Mouse (Mus musculus): ENCODE results near the gene Gprin2. TPM values are rescaled to one million over a fixed set of nuclear protein-coding genes. Genes with fewer than 3 reads are reported as not detected.

Gprin2 gene
- polyA plus RNA-seq (2012; fragmentation: generic; extraction: Trizol): under 0.01 TPM
- long read RNA-seq, experiment 1: 0 reads
- long read RNA-seq, experiment 2: 0 reads

DNA sequence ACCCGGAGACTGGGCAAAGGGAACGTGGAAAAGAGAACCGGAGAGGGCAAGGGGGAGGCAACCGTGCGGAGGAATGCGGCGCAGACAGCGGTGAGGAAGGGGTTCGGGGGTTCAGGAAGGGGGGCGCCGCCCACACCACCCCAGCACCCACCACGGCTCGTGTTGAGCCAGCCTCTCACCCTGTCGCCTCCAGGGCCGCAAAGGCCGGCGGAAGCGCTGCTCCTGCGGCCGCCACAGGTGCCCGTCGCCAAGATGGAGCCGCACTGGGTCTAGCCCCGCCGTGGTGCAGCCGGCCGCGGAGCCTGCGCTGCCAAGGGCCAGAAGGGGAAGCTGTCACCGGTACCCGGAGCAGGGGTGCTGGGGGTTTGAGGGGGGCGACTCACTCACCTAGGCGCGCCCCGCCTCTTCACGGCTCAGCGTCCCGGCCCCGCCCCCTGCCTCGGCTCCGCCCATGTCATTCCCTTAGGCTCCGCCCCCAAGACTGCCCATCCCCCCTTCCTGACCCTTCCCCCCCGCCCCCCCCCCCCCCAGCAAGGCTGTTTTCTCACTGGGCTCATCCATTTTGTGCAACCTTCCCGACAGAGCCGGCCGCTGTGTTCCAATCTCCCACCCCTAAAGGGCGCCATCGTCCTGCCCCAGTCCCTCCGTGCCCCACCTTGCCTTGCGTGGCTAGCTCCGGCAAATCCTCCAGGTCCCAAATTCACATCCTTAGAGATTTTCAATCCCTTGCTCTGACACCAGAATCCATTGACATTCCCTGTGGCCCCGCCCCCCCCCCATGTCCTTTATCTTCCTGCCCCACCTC is at the start of gene Gprin2:
Gene Gprin2 (minus strand): TSS at position 423 of the 805 bp plus-strand sequence.
- Histone ChIP-seq H3K36me3 (ENCODE audit: control insufficient read depth, insufficient read depth) (no peaks in the 10 kb centered on the region), H3K4me3 (ENCODE audit: insufficient read depth, poor library complexity, severe bottlenecking) (no peak within 1 kb of the TSS), H3K27me3 (ENCODE audit: control insufficient read depth, insufficient read depth, insufficient read length) (peaks cover 18% of the 10 kb centered on the region), H3ac (ENCODE audit: control insufficient read depth, insufficient read length, low read depth) (no peak within 1 kb of the TSS), H3K79me2 (ENCODE audit: control insufficient read depth, insufficient read depth) (no peaks in the 10 kb centered on the region), H3K79me3 (ENCODE audit: low read depth) (no peaks in the 10 kb centered on the region)
- TF ChIP-seq MYOD1 (IDR thresholded peaks at IDR 0.05; ENCODE audit: control insufficient read depth, insufficient read length, low read depth): no peak
- no peak for TF ChIP-seq MYOG (IDR thresholded peaks at IDR 0.05; ENCODE audit: control insufficient read depth, extremely low read depth, insufficient read length)
- no peak for TF ChIP-seq CEBPB (IDR thresholded peaks at IDR 0.05; ENCODE audit: low read depth)
- TF ChIP-seq FOSL1 (IDR thresholded peaks at IDR 0.05; ENCODE audit: insufficient read depth, low read length, poor library complexity, severe bottlenecking): no peak
- TF ChIP-seq MAX (IDR thresholded peaks at IDR 0.05): no peak
- no peak for TF ChIP-seq CTCF (IDR thresholded peaks at IDR 0.05; ENCODE audit: control insufficient read depth, insufficient read depth, insufficient read length)
- TF ChIP-seq USF1 (IDR thresholded peaks at IDR 0.05; ENCODE audit: low read depth): no peak

- no peak for TF ChIP-seq MYOG (IDR thresholded peaks at IDR 0.05; ENCODE audit: control insufficient read depth, extremely low read depth, insufficient read length)
- TF ChIP-seq FOSL1 (IDR thresholded peaks at IDR 0.05; ENCODE audit: insufficient read depth, low read length, poor library complexity, severe bottlenecking): no peak
- no peak for TF ChIP-seq CEBPB (IDR thresholded peaks at IDR 0.05; ENCODE audit: low read depth)
- no peak for TF ChIP-seq MAX (IDR thresholded peaks at IDR 0.05)
- no peak for TF ChIP-seq MYOD1 (IDR thresholded peaks at IDR 0.05; ENCODE audit: control insufficient read depth, insufficient read length, low read depth)
- TF ChIP-seq CTCF (IDR thresholded peaks at IDR 0.05; ENCODE audit: control insufficient read depth, insufficient read depth, insufficient read length): no peak
- no peak for TF ChIP-seq USF1 (IDR thresholded peaks at IDR 0.05; ENCODE audit: low read depth)
- peaks cover 13% of the 10 kb centered on the region for H3K36me3 ChIP-seq (ENCODE audit: control insufficient read depth, insufficient read depth)
- H3K4me3 ChIP-seq (ENCODE audit: insufficient read depth, poor library complexity, severe bottlenecking): no peak overlapping the region
- no peaks in the 10 kb centered on the region for H3K79me3 ChIP-seq (ENCODE audit: low read depth)
- no peak overlapping the region for H3ac ChIP-seq (ENCODE audit: control insufficient read depth, insufficient read length, low read depth)
- no peaks in the 10 kb centered on the region for H3K79me2 ChIP-seq (ENCODE audit: control insufficient read depth, insufficient read depth)
- no peaks in the 10 kb centered on the region for H3K27me3 ChIP-seq (ENCODE audit: control insufficient read depth, insufficient read depth, insufficient read length)
Observed at GRCm38 (mm10) chr14:34240676-34241075, 39.2 kb upstream of the Gprin2 start.

- Histone ChIP-seq H3K27me3 (ENCODE audit: control insufficient read depth, insufficient read depth, insufficient read length) (no peaks in the 10 kb centered on the region), H3K79me3 (ENCODE audit: low read depth) (no peaks in the 10 kb centered on the region), H3K79me2 (ENCODE audit: control insufficient read depth, insufficient read depth) (no peaks in the 10 kb centered on the region), H3K36me3 (ENCODE audit: control insufficient read depth, insufficient read depth) (peaks cover 13% of the 10 kb centered on the region), H3K4me3 (ENCODE audit: insufficient read depth, poor library complexity, severe bottlenecking) (no peak overlapping the region), H3ac (ENCODE audit: control insufficient read depth, insufficient read length, low read depth) (no peak overlapping the region)
- TF ChIP-seq MYOG (IDR thresholded peaks at IDR 0.05; ENCODE audit: control insufficient read depth, extremely low read depth, insufficient read length): no peak
- no peak for TF ChIP-seq FOSL1 (IDR thresholded peaks at IDR 0.05; ENCODE audit: insufficient read depth, low read length, poor library complexity, severe bottlenecking)
- TF ChIP-seq MYOD1 (IDR thresholded peaks at IDR 0.05; ENCODE audit: control insufficient read depth, insufficient read length, low read depth): no peak
- TF ChIP-seq USF1 (IDR thresholded peaks at IDR 0.05; ENCODE audit: low read depth): no peak
- no peak for TF ChIP-seq CTCF (IDR thresholded peaks at IDR 0.05; ENCODE audit: control insufficient read depth, insufficient read depth, insufficient read length)
- no peak for TF ChIP-seq MAX (IDR thresholded peaks at IDR 0.05)
- TF ChIP-seq CEBPB (IDR thresholded peaks at IDR 0.05; ENCODE audit: low read depth): no peak
Observed at GRCm38 (mm10) chr14:34240263-34240662, 38.8 kb upstream of the Gprin2 start.

DNA sequence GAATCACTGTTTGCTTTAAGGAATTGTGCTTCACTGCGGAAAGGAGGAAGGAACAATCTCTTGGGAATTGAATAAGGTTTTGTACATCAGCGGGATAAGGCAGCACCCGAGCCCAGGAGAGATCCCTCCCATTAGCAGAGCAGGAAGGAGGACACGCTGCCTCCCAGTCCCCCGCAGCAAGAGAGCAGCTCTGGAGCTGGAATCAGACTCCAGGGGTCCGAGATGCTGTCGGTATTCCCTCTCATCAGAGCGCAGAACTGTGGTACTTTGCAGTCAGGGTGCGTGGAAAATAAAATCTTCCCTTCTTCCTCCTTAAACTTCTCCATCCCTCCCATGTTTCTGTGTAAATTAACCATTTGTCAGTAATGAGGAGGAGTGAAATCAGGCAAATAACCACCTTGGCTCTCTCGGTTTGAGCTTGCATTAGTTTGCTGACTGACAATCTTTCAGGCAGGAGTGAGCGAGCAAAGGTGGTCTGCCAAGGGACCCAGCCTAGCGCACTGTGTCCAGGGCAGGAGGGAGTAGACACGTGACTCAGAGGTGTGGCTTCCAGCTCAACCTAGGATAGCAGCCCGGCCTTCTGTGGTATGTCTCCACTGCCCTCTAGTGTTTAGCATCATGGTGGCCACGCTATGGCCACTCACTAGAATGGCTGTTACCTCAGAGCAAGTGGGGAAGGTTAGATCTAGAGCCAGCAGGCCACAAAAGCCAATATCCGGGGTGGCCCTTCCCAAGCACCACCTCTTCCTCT is 33.4 kb upstream of the Gprin2 start:
- Histone ChIP-seq H3K4me3 (ENCODE audit: insufficient read depth, poor library complexity, severe bottlenecking) (no peak overlapping the region), H3K79me3 (ENCODE audit: low read depth) (no peaks in the 10 kb centered on the region), H3K27me3 (ENCODE audit: control insufficient read depth, insufficient read depth, insufficient read length) (no peaks in the 10 kb centered on the region), H3K36me3 (ENCODE audit: control insufficient read depth, insufficient read depth) (peaks cover 11% of the 10 kb centered on the region), H3ac (ENCODE audit: control insufficient read depth, insufficient read length, low read depth) (no peak overlapping the region), H3K79me2 (ENCODE audit: control insufficient read depth, insufficient read depth) (no peaks in the 10 kb centered on the region)
- TF ChIP-seq MYOD1 (IDR thresholded peaks at IDR 0.05; ENCODE audit: control insufficient read depth, insufficient read length, low read depth) (no peak), CTCF (IDR thresholded peaks at IDR 0.05; ENCODE audit: control insufficient read depth, insufficient read depth, insufficient read length) (peak; percentile 75), CEBPB (IDR thresholded peaks at IDR 0.05; ENCODE audit: low read depth) (no peak), USF1 (IDR thresholded peaks at IDR 0.05; ENCODE audit: low read depth) (peak; percentile 97), FOSL1 (IDR thresholded peaks at IDR 0.05; ENCODE audit: insufficient read depth, low read length, poor library complexity, severe bottlenecking) (no peak), MYOG (IDR thresholded peaks at IDR 0.05; ENCODE audit: control insufficient read depth, extremely low read depth, insufficient read length) (no peak), MAX (IDR thresholded peaks at IDR 0.05) (peak; percentile 25)

- Histone ChIP-seq H3K27me3 (ENCODE audit: control insufficient read depth, insufficient read depth, insufficient read length) (no peaks in the 10 kb centered on the region), H3K36me3 (ENCODE audit: control insufficient read depth, insufficient read depth) (peaks cover 11% of the 10 kb centered on the region), H3K79me2 (ENCODE audit: control insufficient read depth, insufficient read depth) (no peaks in the 10 kb centered on the region), H3ac (ENCODE audit: control insufficient read depth, insufficient read length, low read depth) (no peak overlapping the region), H3K4me3 (ENCODE audit: insufficient read depth, poor library complexity, severe bottlenecking) (no peak overlapping the region), H3K79me3 (ENCODE audit: low read depth) (no peaks in the 10 kb centered on the region)
- TF ChIP-seq MAX (IDR thresholded peaks at IDR 0.05) (no peak), FOSL1 (IDR thresholded peaks at IDR 0.05; ENCODE audit: insufficient read depth, low read length, poor library complexity, severe bottlenecking) (no peak), USF1 (IDR thresholded peaks at IDR 0.05; ENCODE audit: low read depth) (no peak), MYOD1 (IDR thresholded peaks at IDR 0.05; ENCODE audit: control insufficient read depth, insufficient read length, low read depth) (no peak), MYOG (IDR thresholded peaks at IDR 0.05; ENCODE audit: control insufficient read depth, extremely low read depth, insufficient read length) (no peak), CEBPB (IDR thresholded peaks at IDR 0.05; ENCODE audit: low read depth) (no peak), CTCF (IDR thresholded peaks at IDR 0.05; ENCODE audit: control insufficient read depth, insufficient read depth, insufficient read length) (no peak)
Observed at GRCm38 (mm10) chr14:34233846-34234245, 32.4 kb upstream of the Gprin2 start.

Data from C2C12 (cell line).